Mouse (Mus musculus) intestine, embryonic 15.5 days (tissue): ENCODE results near the gene Ssh1. TPM values are rescaled to one million over a fixed set of nuclear protein-coding genes. Genes with fewer than 3 reads are reported as not detected.

Experiments
- ATAC-seq: fragments of 200-750 bp; cut with Nextera tagmentation; 2 replicates; pipeline ENCODE4 v1.8.0; 2017; ENCODE audit warnings: moderate TSS enrichment, moderate library complexity
- H3K27ac ChIP-seq: fragments of 300-500 bp; sonication (generic); 2 replicates; pipeline ENCODE4 v1.5.1; 2015; ENCODE audit warnings: mild to moderate bottlenecking, inconsistent platforms
- H3K27me3 ChIP-seq: fragments of 300-500 bp; sonication (generic); replicated peaks from 2 replicates; pipeline ENCODE4 v1.6.1; 2015; ENCODE audit warnings: inconsistent platforms
- H3K36me3 ChIP-seq: fragments of 300-500 bp; sonication (generic); 2 replicates; pipeline ENCODE4 v1.6.1; 2015; ENCODE audit warnings: inconsistent platforms
- H3K4me1 ChIP-seq: fragments of 300-500 bp; sonication (generic); replicated peaks from 2 replicates; pipeline ENCODE4 v1.6.1; 2015; ENCODE audit warnings: inconsistent platforms
- H3K4me2 ChIP-seq: fragments of 300-500 bp; sonication (generic); replicated peaks from 2 replicates; pipeline ENCODE4 v1.6.1; 2015; ENCODE audit warnings: mild to moderate bottlenecking, inconsistent platforms
- H3K4me3 ChIP-seq: fragments of 300-500 bp; sonication (generic); replicated peaks from 2 replicates; pipeline ENCODE4 v1.5.1; 2015; ENCODE audit warnings: inconsistent platforms
- H3K9ac ChIP-seq: fragments of 300-500 bp; sonication (generic); 2 replicates; pipeline ENCODE4 v1.6.1; 2015; ENCODE audit warnings: inconsistent platforms
- H3K9me3 ChIP-seq: fragments of 300-500 bp; sonication (generic); 2 replicates; pipeline ENCODE4 v1.6.1; 2016; ENCODE audit warnings: inconsistent platforms
- WGBS: fragments of 180-500 bp; shearing (Covaris S2); methylation state at CpG from one replicate; pipeline ENCODE4 v1.1.7; 2015; 5-methylcytosine and 5-hydroxymethylcytosine counted together
- polyA plus RNA-seq: library from polyadenylated mRNA; unstranded; fragments of >200 nt; fragmentation: Nextera tagmentation; extraction: Ambion mirVana; gene quantifications from 2 replicates; pipeline ENCODE4 v1.2.1, GENCODE M21; 2015

Ssh1 gene
- polyA plus RNA-seq, 1 experiment from 2014 or later, result 11.8 TPM

GRCm38 (mm10) chr5:113959039-113959438 lies 34.7 kb downstream of the Ssh1 start:
- ATAC-seq, result no peak
- Histone ChIP-seq H3K4me1 (0 out of 2 replicates have a peak, but pooled peaks cover 2% of the 10 kb centered on the region), H3K9me3 (no peaks in the 10 kb centered on the region), H3K27ac (no peak overlapping the region), H3K9ac (no peak overlapping the region), H3K27me3 (no peaks in the 10 kb centered on the region), H3K36me3 (peaks cover 7% of the 10 kb centered on the region), H3K4me2 (no peak overlapping the region), H3K4me3 (no peak overlapping the region)
- WGBS, result 18% methylated on average over 6 of the region's 6 CpGs

- Histone ChIP-seq H3K9ac (no peak overlapping the region), H3K4me1 (0 out of 2 replicates have a peak, but pooled peaks cover 2% of the 10 kb centered on the region), H3K4me2 (no peak overlapping the region), H3K27ac (no peak overlapping the region), H3K9me3 (no peaks in the 10 kb centered on the region), H3K27me3 (no peaks in the 10 kb centered on the region), H3K36me3 (peaks cover 7% of the 10 kb centered on the region), H3K4me3 (no peak overlapping the region)
- ATAC-seq, result peak; percentile 73
- 5% methylated on average over 4 of the region's 4 CpGs for WGBS
Measured at GRCm38 (mm10) chr5:113956510-113956909, 37.2 kb downstream of the Ssh1 start.

GRCm38 (mm10) chr5:113955691-113956090 lies 38.0 kb downstream of the Ssh1 start:
- no peak overlapping the region for H3K4me3 ChIP-seq
- ATAC-seq, result no peak
- H3K9me3 ChIP-seq, result no peaks in the 10 kb centered on the region
- no peaks in the 10 kb centered on the region for H3K27me3 ChIP-seq
- no peak overlapping the region for H3K9ac ChIP-seq
- peaks cover 7% of the 10 kb centered on the region for H3K36me3 ChIP-seq
- H3K27ac ChIP-seq, result no peak overlapping the region
- 0 out of 2 replicates have a peak, but pooled peaks cover 2% of the 10 kb centered on the region for H3K4me1 ChIP-seq
- 90% methylated on average over 8 of the region's 8 CpGs for WGBS
- no peak overlapping the region for H3K4me2 ChIP-seq

- no peak overlapping the region for H3K4me2 ChIP-seq
- no peak overlapping the region for H3K9ac ChIP-seq
- H3K9me3 ChIP-seq, result no peaks in the 10 kb centered on the region
- H3K4me3 ChIP-seq, result no peak overlapping the region
- H3K27me3 ChIP-seq, result no peaks in the 10 kb centered on the region
- WGBS, result 86% methylated on average over 5 of the region's 5 CpGs
- peaks cover 10% of the 10 kb centered on the region; the same call in 1 of the 2 replicates for H3K36me3 ChIP-seq
- H3K4me1 ChIP-seq, result 0 out of 2 replicates have a peak, but pooled peaks cover 2% of the 10 kb centered on the region
- ATAC-seq, result no peak
- no peak overlapping the region for H3K27ac ChIP-seq
Measured at GRCm38 (mm10) chr5:113955281-113955680, 38.4 kb downstream of the Ssh1 start.

GRCm38 (mm10) chr5:113954421-113954820 lies 39.3 kb downstream of the Ssh1 start:
- peak; percentile 68 for ATAC-seq
- Histone ChIP-seq H3K4me3 (no peak overlapping the region), H3K4me1 (0 out of 2 replicates have a peak, but pooled peaks cover 2% of the 10 kb centered on the region), H3K27me3 (no peaks in the 10 kb centered on the region), H3K9me3 (no peaks in the 10 kb centered on the region), H3K9ac (no peak overlapping the region), H3K4me2 (no peak overlapping the region), H3K27ac (no peak overlapping the region), H3K36me3 (peaks cover 15% of the 10 kb centered on the region; the same call in 1 of the 2 replicates)
- WGBS, result 8% methylated on average over 7 of the region's 7 CpGs

- WGBS, result 63% methylated on average over 10 of the region's 10 CpGs
- ATAC-seq, result no peak
- H3K4me3 ChIP-seq, result no peak overlapping the region
- no peaks in the 10 kb centered on the region for H3K9me3 ChIP-seq
- no peak overlapping the region for H3K9ac ChIP-seq
- no peak overlapping the region for H3K27ac ChIP-seq
- no peaks in the 10 kb centered on the region for H3K27me3 ChIP-seq
- H3K4me2 ChIP-seq, result no peak overlapping the region
- peaks cover 12% of the 10 kb centered on the region; the same call in 1 of the 2 replicates for H3K36me3 ChIP-seq
- 0 out of 2 replicates have a peak, but pooled peaks cover 2% of the 10 kb centered on the region for H3K4me1 ChIP-seq
Measured at GRCm38 (mm10) chr5:113952519-113952918, 41.2 kb downstream of the Ssh1 start.

- Histone ChIP-seq H3K9ac (no peak overlapping the region), H3K27me3 (no peaks in the 10 kb centered on the region), H3K36me3 (peaks cover 12% of the 10 kb centered on the region; the same call in 1 of the 2 replicates), H3K4me1 (0 out of 2 replicates have a peak, but pooled peaks cover 2% of the 10 kb centered on the region), H3K4me2 (no peak overlapping the region), H3K27ac (no peak overlapping the region), H3K9me3 (no peaks in the 10 kb centered on the region), H3K4me3 (no peak overlapping the region)
- ATAC-seq, result no peak
- WGBS, result 49% methylated on average over 11 of the region's 11 CpGs
Measured at GRCm38 (mm10) chr5:113951693-113952071, 42.0 kb downstream of the Ssh1 start.

GRCm38 (mm10) chr5:113950786-113951692 lies 42.7 kb downstream of the Ssh1 start:
- no peaks in the 10 kb centered on the region for H3K9me3 ChIP-seq
- H3K27ac ChIP-seq, result no peak overlapping the region
- no peaks in the 10 kb centered on the region for H3K27me3 ChIP-seq
- no peak overlapping the region for H3K9ac ChIP-seq
- H3K4me3 ChIP-seq, result no peak overlapping the region
- H3K4me2 ChIP-seq, result no peak overlapping the region
- 78% methylated on average over 19 of the region's 19 CpGs for WGBS
- H3K4me1 ChIP-seq, result 0 out of 2 replicates have a peak, but pooled peaks cover 2% of the 10 kb centered on the region
- ATAC-seq, result no peak
- peaks cover 17% of the 10 kb centered on the region; the same call in 1 of the 2 replicates for H3K36me3 ChIP-seq

- H3K36me3 ChIP-seq, result peaks cover 21% of the 10 kb centered on the region; the same call in 1 of the 2 replicates
- H3K27me3 ChIP-seq, result no peaks in the 10 kb centered on the region
- no peaks in the 10 kb centered on the region for H3K9me3 ChIP-seq
- no peak overlapping the region for H3K4me3 ChIP-seq
- H3K4me1 ChIP-seq, result 0 out of 2 replicates have a peak, but pooled peaks cover 2% of the 10 kb centered on the region
- no peak overlapping the region for H3K27ac ChIP-seq
- no peak for ATAC-seq
- H3K9ac ChIP-seq, result no peak overlapping the region
- no peak overlapping the region for H3K4me2 ChIP-seq
- 89% methylated on average over 17 of the region's 17 CpGs for WGBS
Measured at GRCm38 (mm10) chr5:113950133-113950532, 43.6 kb downstream of the Ssh1 start.

GRCm38 (mm10) chr5:113947280-113947679 lies 46.4 kb downstream of the Ssh1 start:
- H3K9me3 ChIP-seq, result no peaks in the 10 kb centered on the region
- H3K4me3 ChIP-seq, result no peak overlapping the region
- H3K9ac ChIP-seq, result no peak overlapping the region
- peaks cover 25% of the 10 kb centered on the region for H3K36me3 ChIP-seq
- H3K4me2 ChIP-seq, result no peak overlapping the region
- H3K27me3 ChIP-seq, result no peaks in the 10 kb centered on the region
- H3K4me1 ChIP-seq, result no peaks in the 10 kb centered on the region
- ATAC-seq, result no peak
- no peak overlapping the region for H3K27ac ChIP-seq
- WGBS, result 71% methylated on average over 2 of the region's 2 CpGs

- Histone ChIP-seq H3K27ac (no peak overlapping the region), H3K4me3 (no peak overlapping the region), H3K36me3 (peaks cover 34% of the 10 kb centered on the region), H3K27me3 (no peaks in the 10 kb centered on the region), H3K9me3 (no peaks in the 10 kb centered on the region), H3K4me2 (no peak overlapping the region), H3K4me1 (no peaks in the 10 kb centered on the region), H3K9ac (no peak overlapping the region)
- ATAC-seq, result no peak
- 84% methylated on average over 6 of the region's 6 CpGs for WGBS
Measured at GRCm38 (mm10) chr5:113945126-113945525, 48.6 kb downstream of the Ssh1 start.

- no peaks in the 10 kb centered on the region for H3K27me3 ChIP-seq
- ATAC-seq, result no peak
- H3K9ac ChIP-seq, result no peak overlapping the region
- H3K4me2 ChIP-seq, result no peak overlapping the region
- no peak overlapping the region for H3K27ac ChIP-seq
- H3K4me1 ChIP-seq, result no peaks in the 10 kb centered on the region
- H3K36me3 ChIP-seq, result peaks cover 33% of the 10 kb centered on the region
- H3K9me3 ChIP-seq, result no peaks in the 10 kb centered on the region
- WGBS, result 82% methylated on average over 12 of the region's 12 CpGs
- H3K4me3 ChIP-seq, result no peak overlapping the region
Measured at GRCm38 (mm10) chr5:113943328-113943727, 50.4 kb downstream of the Ssh1 start.
